Mouse (Mus musculus) cerebellum, postnatal 25 days (tissue): ENCODE data around the gene Me3.

Experiments used
- DNase-seq, 2 experiments: peaks; one replicate each; pipeline ENCODE4 v3.0.0; 2021; ENCODE audit warnings: mixed read lengths in 2 of 2

Me3 gene

DNA sequence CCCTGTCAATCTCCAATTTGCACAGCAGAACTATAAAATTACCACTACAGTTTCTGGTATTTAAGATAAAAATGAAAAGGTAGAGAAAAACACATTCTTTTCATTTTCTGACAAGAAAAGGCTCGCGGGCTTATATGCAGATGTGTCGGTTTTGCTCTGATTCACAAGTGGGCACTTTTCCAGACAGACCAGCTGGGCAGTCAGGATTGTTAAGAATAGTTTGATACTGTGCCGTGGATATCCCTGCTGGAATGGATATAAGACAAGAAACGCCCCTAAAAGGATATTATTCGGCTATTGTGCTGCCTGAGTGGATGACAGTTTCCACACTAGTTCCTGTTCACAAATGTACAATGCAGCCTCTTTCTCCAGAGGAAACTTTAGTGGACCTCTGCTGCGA is 116.2 kb downstream of the Me3 start:
- peak in 1 of 2 experiments; percentile 22 for DNase-seq

- DNase-seq, result no peak
Observed at GRCm38 (mm10) chr7:89749183-89749582, 117.0 kb downstream of the Me3 start.

DNA sequence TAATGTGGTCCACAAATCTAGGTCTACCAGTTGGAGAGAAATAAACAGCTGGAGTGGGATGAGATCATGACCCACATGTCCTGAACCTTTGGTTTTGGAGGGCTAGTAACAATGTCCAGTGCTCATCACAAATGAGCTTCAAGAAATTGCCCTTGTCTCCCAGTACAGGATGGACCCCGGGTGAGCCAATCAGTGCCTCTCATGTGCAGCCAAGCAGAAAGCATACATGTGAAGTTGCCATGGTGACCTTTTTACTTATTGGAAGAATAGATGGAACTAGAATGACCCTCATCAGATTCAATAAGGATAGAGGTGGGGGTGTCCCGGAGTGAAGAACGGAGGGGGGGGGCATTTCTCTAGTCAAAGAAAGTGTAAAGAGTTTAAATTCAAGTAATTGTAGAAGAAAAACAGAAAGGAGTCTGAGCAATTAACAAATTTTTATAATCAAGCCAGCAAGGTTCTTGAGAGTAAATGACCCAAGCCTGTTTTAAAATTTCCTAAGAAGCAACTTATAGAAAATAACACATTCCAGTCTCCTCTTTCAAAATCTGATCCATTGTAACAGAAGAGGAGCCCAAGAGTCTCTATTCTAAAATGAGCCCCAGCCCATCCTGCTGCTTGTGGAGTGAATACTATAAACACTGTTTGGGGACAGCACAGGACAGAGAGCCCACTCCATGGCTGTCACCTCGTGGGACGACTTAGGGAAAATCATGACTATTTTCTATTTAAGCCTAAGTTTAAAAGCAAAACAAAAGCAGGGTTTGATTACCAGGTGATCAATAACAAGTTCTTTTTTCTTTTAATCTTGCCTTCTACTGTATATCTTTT is 134.7 kb downstream of the Me3 start:
- DNase-seq, result no peak

DNA sequence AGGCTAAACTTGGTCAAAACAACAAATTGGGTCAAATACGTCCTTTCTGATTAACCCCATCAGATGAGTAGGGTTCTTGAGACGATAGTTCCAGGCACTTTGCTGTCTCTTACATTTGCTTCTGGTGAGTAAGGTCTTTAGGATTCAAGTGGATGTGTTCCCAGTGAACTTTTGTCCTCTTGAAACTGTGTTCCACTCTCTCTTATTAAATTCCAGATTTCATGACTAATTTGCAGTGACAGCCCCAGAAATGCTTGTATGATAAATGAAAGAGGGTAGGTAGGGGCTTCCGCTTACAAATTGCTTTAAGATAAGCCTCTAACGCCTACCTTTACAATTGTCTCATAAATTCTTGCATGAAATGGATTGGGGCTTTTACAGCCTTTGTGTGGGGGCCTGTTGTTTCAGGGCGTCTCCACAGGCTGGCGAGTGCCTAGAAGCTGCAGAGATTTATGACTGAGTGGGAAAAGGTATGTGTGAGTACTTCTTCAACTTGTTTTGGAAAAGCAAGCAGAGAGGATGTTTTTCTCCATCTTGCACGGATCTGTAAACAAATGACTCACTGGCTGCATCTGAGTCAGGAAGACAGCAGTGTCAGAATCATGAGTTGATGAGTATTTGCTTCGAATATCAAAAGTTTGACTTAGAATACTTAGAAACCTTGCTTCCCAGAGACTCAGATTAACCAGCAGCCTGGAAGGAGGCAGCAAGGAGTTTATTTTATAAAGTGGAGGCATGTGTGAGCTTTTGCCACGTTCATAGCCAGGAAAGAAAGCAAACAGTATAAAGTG is 137.1 kb downstream of the Me3 start:
- no peak for DNase-seq

DNA sequence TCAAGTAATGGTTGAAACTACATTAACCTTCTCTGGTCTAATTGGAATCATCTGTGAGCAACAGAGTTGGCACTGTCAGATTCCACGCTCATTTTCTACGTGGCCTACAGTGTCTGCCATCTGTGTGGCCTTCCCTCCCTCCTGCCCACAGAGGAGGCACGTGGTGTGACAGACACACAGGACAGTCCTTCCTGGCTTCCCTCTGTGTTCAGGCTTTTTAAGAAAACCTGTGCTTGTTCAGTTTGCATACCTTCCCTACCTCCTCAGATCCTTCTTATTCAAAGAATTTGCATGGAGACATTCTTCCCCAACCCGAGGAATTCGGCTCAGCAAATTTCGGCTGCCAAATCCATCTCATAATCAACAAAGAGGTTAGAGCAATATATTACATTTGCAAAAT is 137.8 kb downstream of the Me3 start:
- peak; percentile 59 to 76 for DNase-seq

DNA sequence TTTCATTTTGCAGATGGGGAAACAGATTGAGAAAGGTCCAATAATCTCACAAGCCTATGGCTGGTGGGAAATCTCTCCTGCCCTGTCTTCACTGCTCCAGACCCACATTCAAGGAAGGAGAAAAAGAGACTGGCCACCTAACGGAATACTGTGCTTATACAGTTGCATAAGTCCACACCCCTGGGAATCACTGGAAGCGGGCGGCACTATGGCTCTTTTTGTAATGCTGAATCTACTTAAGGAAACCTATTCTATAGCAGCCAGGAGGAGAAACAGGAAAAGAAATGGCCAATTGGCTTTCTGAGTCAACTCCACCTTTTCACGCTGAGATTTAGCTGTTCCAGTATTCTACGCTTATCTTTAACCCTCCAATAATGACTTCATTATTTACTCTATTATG is 140.7 kb downstream of the Me3 start:
- DNase-seq, result no peak

DNA sequence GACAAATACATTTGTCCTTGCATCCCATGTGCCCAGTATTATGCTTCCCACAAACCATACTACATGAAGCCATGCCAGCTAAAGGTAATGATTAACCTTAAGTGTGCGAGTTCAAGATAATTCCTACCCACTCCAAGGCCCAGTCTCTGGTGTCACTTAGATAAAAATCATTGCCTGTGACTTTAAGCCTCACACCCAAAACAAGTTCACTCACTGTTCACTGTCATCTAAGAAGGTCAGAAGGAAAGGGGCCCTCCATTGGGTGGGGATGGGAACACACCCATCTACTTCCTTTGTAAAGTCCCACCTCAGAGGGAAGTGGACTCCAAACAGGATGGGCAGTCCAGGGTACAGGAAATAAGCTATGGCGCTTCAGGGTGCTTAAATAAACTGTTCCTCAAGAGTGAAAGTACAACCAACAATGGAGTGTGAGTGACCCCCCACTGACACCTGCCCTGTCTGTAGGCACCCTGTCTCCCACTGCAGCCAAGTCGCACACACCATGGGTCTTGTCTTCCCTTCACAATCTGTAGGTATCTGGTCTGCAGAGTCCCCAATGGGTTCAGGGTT is 141.2 kb downstream of the Me3 start:
- no peak for DNase-seq

DNA sequence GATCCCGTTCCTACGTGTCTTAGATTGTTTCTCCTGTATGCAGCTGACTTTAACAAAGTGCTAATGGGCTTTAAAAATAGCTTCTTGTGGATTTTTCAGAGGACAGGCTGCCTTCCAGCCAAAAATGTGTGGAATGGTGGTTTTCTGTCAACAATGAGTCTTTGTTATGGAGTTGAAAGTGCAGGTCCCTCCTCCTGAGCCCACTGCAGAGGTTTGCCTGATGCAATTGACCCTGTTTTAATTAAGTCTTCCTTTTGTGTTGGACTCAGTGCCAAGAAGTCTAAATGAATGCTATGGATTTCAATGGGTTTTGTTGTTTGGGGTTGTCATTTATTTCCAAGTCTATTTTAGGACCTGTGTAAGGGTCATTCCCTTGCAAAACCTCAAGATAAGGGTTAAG is 141.7 kb downstream of the Me3 start:
- no peak for DNase-seq

GRCm38 (mm10) chr7:89775848-89776247 is 143.7 kb downstream of the Me3 start:
- DNase-seq, result no peak

- DNase-seq, result no peak
Observed at GRCm38 (mm10) chr7:89781391-89781790, 149.2 kb downstream of the Me3 start.

DNA sequence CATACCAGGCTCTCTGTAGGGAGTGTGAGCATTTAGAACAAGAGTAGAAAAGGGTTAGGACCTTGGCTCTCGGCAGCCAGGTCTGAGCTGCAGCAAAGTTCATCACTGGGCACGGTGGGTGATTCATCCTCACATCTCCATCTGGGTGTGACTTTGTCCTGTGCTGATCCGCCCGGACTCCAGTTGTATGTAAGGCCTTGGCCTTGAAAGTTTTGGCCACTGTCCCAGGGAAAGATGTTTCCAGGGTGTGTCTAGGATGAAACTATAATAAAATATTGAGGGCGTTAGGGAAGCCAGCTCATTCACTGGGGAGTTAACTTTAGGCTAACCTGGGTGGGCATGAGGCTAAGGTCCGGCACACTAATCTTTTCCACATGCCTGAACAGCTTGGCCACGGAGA is 155.5 kb downstream of the Me3 start:
- no peak for DNase-seq

GRCm38 (mm10) chr7:89792576-89792975 is 160.4 kb downstream of the Me3 start:
- DNase-seq, result peak in 1 of 2 experiments; percentile 53

DNA sequence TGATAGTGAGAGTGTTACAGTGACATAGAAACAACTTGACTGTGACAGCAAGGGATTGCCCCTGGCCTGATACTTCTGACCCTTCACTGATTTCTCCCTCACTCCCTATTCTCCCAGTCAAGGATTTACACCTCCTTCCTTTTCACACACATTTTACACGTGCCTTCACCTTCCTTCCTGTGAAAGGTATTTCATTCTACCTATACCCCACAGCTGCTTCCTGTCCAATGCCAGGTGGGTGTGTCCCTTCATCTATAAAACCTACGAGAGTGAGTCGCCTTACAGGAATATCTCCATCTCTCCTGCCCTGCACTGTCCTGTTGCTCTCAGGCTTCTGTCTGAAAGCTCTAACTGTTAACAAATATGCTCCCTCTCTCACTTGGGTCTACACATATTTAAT is 163.2 kb downstream of the Me3 start:
- DNase-seq, result no peak

GRCm38 (mm10) chr7:89796351-89796801 is 164.2 kb downstream of the Me3 start:
- peak; percentile 78 to 83 for DNase-seq

- DNase-seq, result no peak
Observed at GRCm38 (mm10) chr7:89798358-89799020, 166.3 kb downstream of the Me3 start.

- DNase-seq, result no peak
Observed at GRCm38 (mm10) chr7:89802447-89802846, 170.3 kb downstream of the Me3 start.

GRCm38 (mm10) chr7:89803966-89804365 is 171.8 kb downstream of the Me3 start:
- no peak for DNase-seq

- DNase-seq, result no peak
Observed at GRCm38 (mm10) chr7:89809400-89809799, 177.2 kb downstream of the Me3 start.

- peak in 1 of 2 experiments; percentile 32 for DNase-seq
Observed at GRCm38 (mm10) chr7:89828436-89829065, 196.4 kb downstream of the Me3 start.

- peak; percentile 28 to 34 for DNase-seq
Observed at GRCm38 (mm10) chr7:89829201-89829600, 197.0 kb downstream of the Me3 start.

DNA sequence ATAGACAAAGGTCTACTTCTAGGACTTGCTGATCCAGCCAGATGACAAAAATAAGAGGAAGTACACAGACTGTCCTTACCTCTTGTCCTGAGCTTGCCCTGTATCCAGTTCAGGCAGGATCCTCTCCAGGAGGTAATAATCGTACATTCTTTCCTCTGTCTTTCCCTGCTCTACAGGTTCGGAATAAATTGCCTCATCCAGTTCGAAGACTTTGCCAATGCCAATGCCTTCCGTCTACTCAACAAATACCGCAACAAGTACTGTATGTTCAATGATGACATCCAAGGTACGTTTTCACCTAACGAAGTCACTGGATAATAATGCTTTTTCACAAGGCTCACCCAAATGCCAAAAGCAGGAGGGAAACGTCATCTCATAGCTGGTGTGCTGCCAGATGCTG is 201.3 kb downstream of the Me3 start:
- DNase-seq, result peak in 1 of 2 experiments; percentile 1

- DNase-seq, result peak; percentile 68 to 77
Observed at GRCm38 (mm10) chr7:89835566-89835965, 203.4 kb downstream of the Me3 start.
